ENCODE assay signal across 11 mouse cellular contexts in genomic region chr16:31529284-31529958, GRCm38 (mm10).
DNase-seq lines count a peak whose midpoint lies in the region; ATAC-seq lines count a peak whose summit lies in the region.
"Had no signal": no experiment of that assay in that cellular context is flagged by ENCODE, and none has a peak within 500 bp of the region (broad histone marks: within the 10 kb centered on the region; RNA-seq: fewer than 3 reads in every experiment).

No protein-coding gene starts in this region.

- H3K9ac ChIP-seq in forebrain, embryonic 15.5 days (replicated peaks), result no peak overlapping the region
- H3K9ac ChIP-seq in forebrain, embryonic 13.5 days, result no peak overlapping the region
- H3K9ac ChIP-seq: heart, embryonic 13.5 days had no signal

- DNase-seq in kidney, adult 8-10 months, result peak; percentile 38 to 52
- no peak for DNase-seq in kidney, postnatal 14 days
- peak; percentile 92 for DNase-seq in cerebellum, adult 11 months
- peak; percentile 63 to 65 for DNase-seq in heart, postnatal 10 days
- no peak for DNase-seq in spleen, postnatal 14 days (ENCODE audit: low spot score in 2 of 2)
- no peak for DNase-seq in layer of hippocampus, postnatal 14 days (ENCODE audit: low spot score in 2 of 2)
- DNase-seq: adrenal gland, postnatal 14 days had no signal

- WGBS in forebrain, embryonic 15.5 days, result 69% methylated on average over 13 of the region's 13 CpGs
- 81% methylated on average over 13 of the region's 13 CpGs for WGBS in forebrain, embryonic 13.5 days

- H3K36me3 ChIP-seq in forebrain, embryonic 15.5 days, result no peaks in the 10 kb centered on the region
- H3K36me3 ChIP-seq in forebrain, embryonic 13.5 days (ENCODE audit: poor library complexity, severe bottlenecking), result no peaks in the 10 kb centered on the region
- H3K36me3 ChIP-seq: heart, embryonic 13.5 days had no signal

- ATAC-seq in forebrain, embryonic 15.5 days (replicated peaks), result no peak
- no peak for ATAC-seq in forebrain, embryonic 13.5 days
- ATAC-seq: intestine, postnatal 0 days had no signal

- intact Hi-C loops in heart, postnatal 10 days (cut with DNase I), result no loop called here

- no peaks in the 10 kb centered on the region for H3K27me3 ChIP-seq in forebrain, embryonic 15.5 days
- no peaks in the 10 kb centered on the region for H3K27me3 ChIP-seq in forebrain, embryonic 13.5 days
- H3K27me3 ChIP-seq: heart, embryonic 13.5 days had no signal

- no peaks in the 10 kb centered on the region for H3K9me3 ChIP-seq in forebrain, embryonic 15.5 days
- no peaks in the 10 kb centered on the region for H3K9me3 ChIP-seq in forebrain, embryonic 13.5 days (replicated peaks)
- H3K9me3 ChIP-seq: heart, embryonic 13.5 days had no signal

- peaks cover 15% of the 10 kb centered on the region for H3K4me1 ChIP-seq in forebrain, embryonic 15.5 days
- H3K4me1 ChIP-seq in forebrain, embryonic 13.5 days, result peaks cover 11% of the 10 kb centered on the region; the same call in 1 of the 2 replicates

- 0 out of 2 replicates have a peak overlapping the region, but pooled peaks have one; percentile 7 for H3K27ac ChIP-seq in forebrain, embryonic 15.5 days (replicated peaks)
- H3K27ac ChIP-seq in forebrain, embryonic 13.5 days, result no peak overlapping the region
- H3K27ac ChIP-seq: heart, embryonic 13.5 days had no signal

- H3K4me3 ChIP-seq in forebrain, embryonic 15.5 days, result no peak overlapping the region
- H3K4me3 ChIP-seq in forebrain, embryonic 13.5 days, result no peak overlapping the region
- H3K4me3 ChIP-seq: heart, embryonic 13.5 days had no signal

- H3K4me2 ChIP-seq in forebrain, embryonic 15.5 days (replicated peaks), result no peak overlapping the region
- H3K4me2 ChIP-seq in forebrain, embryonic 13.5 days, result no peak overlapping the region
- H3K4me2 ChIP-seq: heart, embryonic 13.5 days had no signal

Comparison
In these comparisons a context has a peak if more than half of its experiments do, and no peak if none do; other contexts are left out.
1. DNase-seq: peak in kidney, adult 8-10 months (2 of 2), cerebellum, adult 11 months (single experiment) and heart, postnatal 10 days (2 of 2); none in kidney, postnatal 14 days (single experiment), spleen, postnatal 14 days (0 of 2) and layer of hippocampus, postnatal 14 days (0 of 2).